Mouse (Mus musculus) limb, embryonic 11.5 days (tissue): ENCODE results near the gene Tpbpa. TPM values are rescaled to one million over a fixed set of nuclear protein-coding genes. Genes with fewer than 3 reads are reported as not detected.
"Not testable (repeated sequence)": the region's sequence is repeated elsewhere in the genome, so short reads cannot be mapped to it uniquely, and the experiment has no call there.

Experiments
- ATAC-seq: fragments of 200-750 bp; cut with Nextera tagmentation; 2 replicates; pipeline ENCODE4 v1.8.0; 2017; ENCODE audit warnings: low read depth; ENCODE audit not compliant: insufficient number of reproducible peaks, low FRiP score, low TSS enrichment
- DNase-seq: peaks from one replicate; pipeline ENCODE4 v3.0.0-alpha.2; 2015; ENCODE audit warnings: low spot score
- H3K27ac ChIP-seq: fragments of 300-500 bp; sonication (generic); replicated peaks from 2 replicates; pipeline ENCODE4 v1.5.1; 2014; ENCODE audit warnings: low read depth, mild to moderate bottlenecking, low read length
- H3K27me3 ChIP-seq: fragments of 300-500 bp; sonication (generic); 2 replicates; pipeline ENCODE4 v1.6.1; 2014; ENCODE audit warnings: mild to moderate bottlenecking, low read length, mixed read lengths; ENCODE audit not compliant: control insufficient read depth, insufficient read depth
- H3K36me3 ChIP-seq: fragments of 300-500 bp; sonication (generic); 2 replicates; pipeline ENCODE4 v1.6.1; 2014; ENCODE audit warnings: mild to moderate bottlenecking, low read length, moderate library complexity, mixed read lengths; ENCODE audit not compliant: control insufficient read depth, insufficient read depth
- H3K4me1 ChIP-seq: fragments of 300-500 bp; sonication (generic); 2 replicates; pipeline ENCODE4 v1.6.1; 2014; ENCODE audit warnings: low read length, mixed read lengths; ENCODE audit not compliant: control insufficient read depth, insufficient read depth
- H3K4me2 ChIP-seq: fragments of 300-500 bp; sonication (generic); 2 replicates; pipeline ENCODE4 v1.6.1; 2014; ENCODE audit warnings: low read depth, mild to moderate bottlenecking, moderate library complexity; ENCODE audit not compliant: severe bottlenecking
- H3K4me3 ChIP-seq: fragments of 300-500 bp; sonication (generic); 2 replicates; pipeline ENCODE4 v1.5.1; 2014; ENCODE audit warnings: low read depth, low read length
- H3K9ac ChIP-seq: fragments of 300-500 bp; sonication (generic); 2 replicates; pipeline ENCODE4 v1.6.1; 2014; ENCODE audit warnings: mild to moderate bottlenecking, low read length
- H3K9me3 ChIP-seq: fragments of 300-500 bp; sonication (generic); 2 replicates; pipeline ENCODE4 v1.6.1; 2016; ENCODE audit warnings: low read length; ENCODE audit not compliant: control insufficient read depth
- WGBS: fragments of 180-500 bp; shearing (Covaris S2); extraction: QIAGEN DNeasy Blood & Tissue Kit; methylation state at CpG from one replicate; pipeline ENCODE4 v1.1.7; 2014; 5-methylcytosine and 5-hydroxymethylcytosine counted together
- polyA plus RNA-seq: library from polyadenylated mRNA; unstranded; fragments of >200 nt; fragmentation: Nextera tagmentation; extraction: Ambion mirVana; gene quantifications from 2 replicates; pipeline ENCODE4 v1.2.1, GENCODE M21; 2014

Gene Tpbpa
- polyA plus RNA-seq, 1 experiment from 2014 or later, result not detected

DNA sequence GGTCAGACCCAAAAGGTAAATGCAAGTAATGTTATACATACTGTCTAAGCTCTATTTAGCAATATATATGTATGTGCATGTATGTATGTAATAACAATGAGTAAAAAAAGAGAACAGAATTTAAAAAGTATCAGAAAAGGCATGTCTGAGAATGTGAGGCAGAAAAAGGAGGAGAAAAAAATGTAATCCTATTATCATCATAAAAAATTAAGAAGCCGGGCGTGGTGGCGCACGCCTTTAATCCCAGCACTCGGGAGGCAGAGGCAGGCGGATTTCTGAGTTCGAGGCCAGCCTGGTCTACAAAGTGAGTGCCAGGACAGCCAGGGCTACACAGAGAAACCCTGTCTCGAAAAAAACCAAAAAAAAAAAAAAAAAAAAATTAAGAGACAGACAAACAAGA is 45.0 kb downstream of the Tpbpa start, which contains the start of gene Gm49392:
TSS of gene Gm49392 (minus strand) at position 101 of the 400 bp plus-strand sequence.
- not testable (repeated sequence) for H3K9me3 ChIP-seq, DNase-seq, H3K4me3 ChIP-seq, H3K9ac ChIP-seq, H3K27me3 ChIP-seq, H3K27ac ChIP-seq, ATAC-seq, H3K36me3 ChIP-seq, H3K4me1 ChIP-seq, H3K4me2 ChIP-seq
- WGBS, result 90% methylated on average over 7 of the region's 8 CpGs

DNA sequence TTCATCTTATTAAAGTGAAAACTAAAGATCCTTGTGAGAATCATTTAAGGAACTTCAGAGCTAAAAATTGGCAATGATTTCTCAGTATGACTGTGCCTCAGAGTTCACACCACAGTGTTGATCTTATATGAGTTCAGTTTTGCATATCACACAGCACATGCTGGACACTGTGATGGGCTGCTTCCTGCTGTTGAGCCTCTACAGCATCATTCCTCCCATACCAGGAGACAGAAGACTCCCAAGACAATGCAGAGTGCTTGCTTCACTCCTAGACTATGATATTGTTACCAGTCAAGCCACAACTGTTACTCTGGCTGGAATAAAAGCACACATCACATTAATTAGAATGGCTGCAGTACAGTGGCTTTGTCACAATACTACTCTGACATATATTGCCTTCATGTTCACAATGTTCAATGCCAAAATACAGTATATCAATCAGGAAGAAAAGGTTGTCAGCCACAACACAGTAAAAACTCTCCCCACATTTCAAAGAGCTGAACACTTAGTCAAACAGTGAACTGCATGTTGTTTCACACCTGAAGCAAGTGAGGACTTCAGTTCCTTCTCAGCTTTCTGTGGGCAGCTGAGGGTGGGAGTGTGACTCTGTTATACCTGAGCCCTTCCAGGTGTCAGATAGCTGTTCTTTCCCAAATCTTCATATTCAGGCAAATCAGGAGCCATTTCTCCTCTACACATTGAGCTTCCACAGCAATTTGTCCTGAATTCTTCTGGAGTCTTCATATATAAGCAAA is 46.2 kb downstream of the Tpbpa start:
- Histone ChIP-seq H3K9ac (no peak overlapping the region), H3K4me1 (no peaks in the 10 kb centered on the region), H3K36me3 (no peaks in the 10 kb centered on the region), H3K27me3 (no peaks in the 10 kb centered on the region), H3K4me2 (no peak overlapping the region), H3K27ac (no peak overlapping the region), H3K4me3 (no peak overlapping the region), H3K9me3 (no peaks in the 10 kb centered on the region)
- ATAC-seq, result no peak
- no peak for DNase-seq

DNA sequence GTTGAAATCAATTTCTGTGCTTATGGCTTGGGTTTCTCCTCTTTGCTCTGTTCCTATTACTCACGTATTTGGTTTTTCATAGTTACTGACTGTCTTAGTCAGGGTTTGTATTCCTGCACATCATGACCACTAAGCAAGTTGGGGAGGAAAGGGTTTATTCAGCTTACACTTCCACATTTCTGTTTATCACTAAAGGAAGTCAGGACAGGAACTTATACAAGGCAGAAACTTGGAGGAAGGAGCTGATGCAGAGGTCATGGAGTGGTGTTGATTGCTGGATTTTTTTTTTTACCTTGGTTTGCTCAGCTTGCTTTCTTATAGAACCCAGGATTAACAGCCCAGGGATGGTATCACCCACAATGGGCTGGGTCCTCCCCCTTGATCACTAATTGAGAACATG is 49.5 kb downstream of the Tpbpa start:
- no peak overlapping the region for H3K4me3 ChIP-seq
- no peak overlapping the region for H3K27ac ChIP-seq
- no peaks in the 10 kb centered on the region for H3K36me3 ChIP-seq
- no peaks in the 10 kb centered on the region for H3K9me3 ChIP-seq
- no peaks in the 10 kb centered on the region for H3K27me3 ChIP-seq
- no peak overlapping the region for H3K9ac ChIP-seq
- 100% methylated on average over 1 of the region's 1 CpGs for WGBS
- no peaks in the 10 kb centered on the region for H3K4me1 ChIP-seq
- no peak for ATAC-seq
- no peak for DNase-seq
- no peak overlapping the region for H3K4me2 ChIP-seq

Other genes starting within 250 kb of the Tpbpa start
- gene BC051665, start 155.6 kb downstream of the Tpbpa start, polyA plus RNA-seq, result not detected in 2 replicates
- not detected in 2 replicates for gene Ctsll3, start 139.1 kb downstream of the Tpbpa start, polyA plus RNA-seq
- gene 4930486L24Rik, start 77.5 kb downstream of the Tpbpa start, polyA plus RNA-seq, result not detected in 2 replicates
- 0.16 TPM in 1 of 2 replicates, not detected in the other for gene Gm49392, start 45.1 kb downstream of the Tpbpa start, polyA plus RNA-seq
- gene Ctla2b, start 44.5 kb downstream of the Tpbpa start, polyA plus RNA-seq, result 1.5 and 3.2 TPM in 2 replicates
- gene Tpbpb, start 37.1 kb downstream of the Tpbpa start, polyA plus RNA-seq, result not detected in 2 replicates
- not detected in 2 replicates for gene Gm49393, start 6.4 kb downstream of the Tpbpa start, polyA plus RNA-seq
- gene Gm49391, start 5.4 kb downstream of the Tpbpa start, polyA plus RNA-seq, result 0.79 and 1.1 TPM in 2 replicates
- 12.5 and 13.8 TPM in 2 replicates for gene Ctla2a, start 5.4 kb downstream of the Tpbpa start, polyA plus RNA-seq
- not detected in 2 replicates for gene Ctsj, start 64.0 kb upstream of the Tpbpa start, polyA plus RNA-seq
- gene Ctsq, start 98.6 kb upstream of the Tpbpa start, polyA plus RNA-seq, result not detected in 2 replicates
- gene Ctsr, start 222.3 kb upstream of the Tpbpa start, polyA plus RNA-seq, result not detected in 2 replicates